In genomic region chr1:136017907-136018313, GRCm38 (mm10) we compare ENCODE assay signal across 8 mouse cellular contexts. TPM values are rescaled to one million over a fixed set of nuclear protein-coding genes. Genes with fewer than 3 reads are reported as not detected.
DNase-seq lines count a peak whose midpoint lies in the region; ATAC-seq lines count a peak whose summit lies in the region.

No protein-coding gene starts in this region.

- H3K27ac ChIP-seq in heart, embryonic 10.5 days: peak overlapping the region; percentile 95
- peak overlapping the region; percentile 85 for H3K27ac ChIP-seq in kidney, embryonic 15.5 days

- under 1% methylated on average over 22 of the region's 22 CpGs for WGBS in heart, embryonic 10.5 days
- under 1% methylated on average over 22 of the region's 22 CpGs for WGBS in kidney, embryonic 15.5 days

- H3K36me3 ChIP-seq in heart, embryonic 10.5 days: peaks cover 34% of the 10 kb centered on the region
- H3K36me3 ChIP-seq in kidney, embryonic 15.5 days: peaks cover 30% of the 10 kb centered on the region

- H3K9me3 ChIP-seq in heart, embryonic 10.5 days: no peaks in the 10 kb centered on the region
- H3K9me3 ChIP-seq in kidney, embryonic 15.5 days (replicated peaks): no peaks in the 10 kb centered on the region

- H3K27me3 ChIP-seq in heart, embryonic 10.5 days (ENCODE audit: insufficient read depth, poor library complexity, severe bottlenecking): no peaks in the 10 kb centered on the region
- no peaks in the 10 kb centered on the region for H3K27me3 ChIP-seq in kidney, embryonic 15.5 days

- H3K9ac ChIP-seq in kidney, embryonic 15.5 days: peak overlapping the region; percentile 71

- DNase-seq in B cell, adult 2 months: peak; percentile 79 to 80
- DNase-seq in brain, adult 2 months (ENCODE audit: low read depth, low spot score): peak; percentile 99
- peak; percentile 97 for DNase-seq in heart, embryonic 10.5 days (ENCODE audit: low spot score)
- DNase-seq in liver: peak; percentile 95
- peak; percentile 88 to 91 for DNase-seq in spleen, postnatal 4 days (ENCODE audit: low spot score in 2 of 2)

- H3K4me2 ChIP-seq in kidney, embryonic 15.5 days: peak overlapping the region; percentile 84

- peak; percentile 89 for ATAC-seq in erythroblast, adult 5-6 weeks (replicated peaks; ENCODE audit: low FRiP score, poor library complexity, severe bottlenecking)
- peak; percentile 98 for ATAC-seq in kidney, embryonic 15.5 days (replicated peaks; ENCODE audit: low FRiP score)
- ATAC-seq in monocyte, adult 5-6 weeks (replicated peaks; ENCODE audit: insufficient number of reproducible peaks, low FRiP score, low TSS enrichment, poor library complexity, severe bottlenecking): peak; percentile 96

- H3K4me1 ChIP-seq in heart, embryonic 10.5 days: peaks cover 24% of the 10 kb centered on the region
- peaks cover 14% of the 10 kb centered on the region for H3K4me1 ChIP-seq in kidney, embryonic 15.5 days

- peak overlapping the region; percentile 78 for H3K4me3 ChIP-seq in heart, embryonic 10.5 days
- H3K4me3 ChIP-seq in kidney, embryonic 15.5 days (replicated peaks): peak overlapping the region; percentile 87

RNA-seq across cellular contexts. Expression of gene Tmem9, which starts 10.0 kb away (rescaled TPM):
- 17.9 and 24.5 TPM in 2 replicates for total RNA-seq in erythroblast, adult 5-6 weeks (2015; ENCODE audit: low replicate concordance)
- 16.9 and 22.3 TPM in 2 replicates for total RNA-seq in erythroblast, adult 5-6 weeks (2017; ENCODE audit: low replicate concordance)
- polyA plus RNA-seq in heart, embryonic 10.5 days (2016; fragmentation: Nextera tagmentation; extraction: Ambion mirVana): 155 and 166 TPM in 2 replicates
- polyA plus RNA-seq in kidney, embryonic 15.5 days (2015; fragmentation: Nextera tagmentation; extraction: Ambion mirVana): 206 and 224 TPM in 2 replicates
- total RNA-seq in monocyte, adult 5-6 weeks (2017): 1.6 to 7.8 TPM (median 2.7 TPM) in 3 replicates

RNA-seq across cellular contexts. Expression of gene Igfn1, which starts 11.8 kb away (rescaled TPM):
- total RNA-seq in erythroblast, adult 5-6 weeks (2015; ENCODE audit: low replicate concordance): not detected in 2 replicates
- not detected in 2 replicates for total RNA-seq in erythroblast, adult 5-6 weeks (2017; ENCODE audit: low replicate concordance)
- polyA plus RNA-seq in heart, embryonic 10.5 days (2016; fragmentation: Nextera tagmentation; extraction: Ambion mirVana): not detected in 2 replicates
- polyA plus RNA-seq in kidney, embryonic 15.5 days (2015; fragmentation: Nextera tagmentation; extraction: Ambion mirVana): 0.12 and 0.14 TPM in 2 replicates
- total RNA-seq in monocyte, adult 5-6 weeks (2017): not detected in 3 replicates

RNA-seq across cellular contexts. Expression of gene Ascl5, which starts 32.7 kb away (rescaled TPM):
- not detected in 2 replicates for total RNA-seq in erythroblast, adult 5-6 weeks (2015; ENCODE audit: low replicate concordance)
- total RNA-seq in erythroblast, adult 5-6 weeks (2017; ENCODE audit: low replicate concordance): not detected in 2 replicates
- not detected in 2 replicates for polyA plus RNA-seq in heart, embryonic 10.5 days (2016; fragmentation: Nextera tagmentation; extraction: Ambion mirVana)
- not detected in 2 replicates for polyA plus RNA-seq in kidney, embryonic 15.5 days (2015; fragmentation: Nextera tagmentation; extraction: Ambion mirVana)
- not detected in 3 replicates for total RNA-seq in monocyte, adult 5-6 weeks (2017)

RNA-seq across cellular contexts. Expression of gene Cacna1s, which starts 34.6 kb away (rescaled TPM):
- not detected in 2 replicates for total RNA-seq in erythroblast, adult 5-6 weeks (2015; ENCODE audit: low replicate concordance)
- total RNA-seq in erythroblast, adult 5-6 weeks (2017; ENCODE audit: low replicate concordance): not detected in 2 replicates
- 1.3 and 1.6 TPM in 2 replicates for polyA plus RNA-seq in heart, embryonic 10.5 days (2016; fragmentation: Nextera tagmentation; extraction: Ambion mirVana)
- 0.49 and 0.57 TPM in 2 replicates for polyA plus RNA-seq in kidney, embryonic 15.5 days (2015; fragmentation: Nextera tagmentation; extraction: Ambion mirVana)
- total RNA-seq in monocyte, adult 5-6 weeks (2017): 0.64 to 1.6 TPM (median 1.1 TPM) in 3 replicates

Comparison
In these comparisons a context has a peak if more than half of its experiments do, and no peak if none do; other contexts are left out.
1. Peak in every context shown above with its lines: DNase-seq, ATAC-seq, H3K4me3 ChIP-seq and H3K27ac ChIP-seq.